Mouse (Mus musculus): ENCODE measurements around the gene Ecsit. TPM values are rescaled to one million over a fixed set of nuclear protein-coding genes. Genes with fewer than 3 reads are reported as not detected.
A peak's percentile ranks its signal among the peaks of the same experiment; 100 is the strongest.
"Not testable (repeated sequence)": the region's sequence is repeated elsewhere in the genome, so short reads cannot be mapped to it uniquely, and the experiment has no call there.

Ecsit gene
- polyA plus RNA-seq, 1 experiment from 2014 or later: 31.5 TPM

DNA sequence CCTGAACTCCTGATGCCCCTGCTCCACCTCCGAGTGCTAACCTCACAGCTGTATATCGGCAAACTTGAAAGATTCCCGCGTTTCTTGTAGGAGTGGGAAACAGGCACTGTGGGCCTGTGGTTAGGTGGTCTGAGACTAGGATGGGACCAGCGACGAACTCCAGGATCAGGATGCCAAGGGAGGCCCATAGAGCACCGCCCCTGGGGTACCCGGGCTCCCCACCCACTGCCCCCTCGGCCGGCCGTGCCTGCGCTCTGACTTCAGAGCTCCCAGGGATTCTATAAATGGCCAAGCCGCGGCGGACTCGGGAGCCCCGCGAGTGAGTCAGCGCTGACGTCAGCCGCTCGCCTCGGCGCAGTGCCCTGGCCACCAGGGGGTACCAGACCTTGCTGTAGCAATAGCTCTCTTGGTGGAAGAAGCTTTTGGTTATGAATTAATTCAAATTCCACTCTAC, 10.6 kb upstream of the Ecsit start:
- Histone ChIP-seq H3K9ac (ENCODE audit: low read length) (peak overlapping the region; percentile 69), H3K4me3 (ENCODE audit: low read depth, low read length) (peak overlapping the region; percentile 32), H3K27ac (ENCODE audit: low read depth, low read length) (no peak overlapping the region), H3K4me2 (peak overlapping the region; percentile 65), H3K4me1 (ENCODE audit: control insufficient read depth, insufficient read depth, low read length) (no peaks in the 10 kb centered on the region), H3K9me3 (ENCODE audit: control insufficient read depth, low read length) (no peaks in the 10 kb centered on the region), H3K27me3 (ENCODE audit: control insufficient read depth, insufficient read depth, low read length) (peaks cover 20% of the 10 kb centered on the region), H3K36me3 (ENCODE audit: control insufficient read depth, insufficient read depth, low read length) (no peaks in the 10 kb centered on the region)
- DNase-seq (ENCODE audit: low spot score, missing footprints): peak; percentile 96
- 3% methylated on average over 24 of the region's 24 CpGs for WGBS
- peak; percentile 88 for ATAC-seq (ENCODE audit: low FRiP score)

DNA sequence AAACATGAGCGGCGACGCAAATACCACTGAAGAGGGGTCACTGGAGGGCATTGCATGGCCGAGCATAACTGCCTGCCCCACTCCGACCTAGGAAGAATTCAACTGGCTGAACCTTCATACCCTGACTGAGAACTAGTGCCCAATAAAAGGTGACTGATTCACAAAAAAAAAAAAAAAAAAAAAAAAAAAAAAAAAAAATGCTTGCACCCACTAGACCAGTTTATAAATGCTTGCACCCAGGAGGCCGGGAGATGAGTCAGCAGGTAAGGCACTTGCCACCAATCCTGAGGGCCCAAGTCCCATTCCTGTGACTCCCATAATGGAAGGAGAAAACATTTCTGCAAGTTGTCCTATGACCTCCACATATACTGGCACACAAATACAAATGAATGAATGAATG, 7.5 kb upstream of the Ecsit start:
- 82% methylated on average over 6 of the region's 6 CpGs for WGBS
- H3K4me3 ChIP-seq (ENCODE audit: low read depth, low read length): no peak overlapping the region

DNA sequence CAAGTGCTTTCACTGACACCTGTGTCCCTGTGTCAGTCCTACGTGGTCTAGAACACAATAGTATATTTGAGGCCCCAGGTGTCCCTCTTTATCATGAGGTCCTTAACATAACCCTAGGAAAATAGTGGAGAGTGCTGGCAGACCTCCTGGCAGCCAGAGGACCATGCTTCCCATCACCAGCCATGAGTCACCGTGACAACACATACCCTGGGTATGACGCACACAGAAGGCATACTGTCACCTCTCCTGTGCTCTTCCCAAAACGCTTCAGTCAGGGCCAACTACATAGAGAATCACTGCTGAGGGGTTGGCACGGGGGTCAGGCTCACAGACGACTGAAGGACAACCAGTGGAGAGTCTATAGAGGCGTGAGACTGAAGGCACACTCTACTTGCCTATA, 4.7 kb upstream of the Ecsit start:
- Histone ChIP-seq H3K9ac (ENCODE audit: low read length) (no peak overlapping the region), H3K36me3 (ENCODE audit: control insufficient read depth, insufficient read depth, low read length) (no peaks in the 10 kb centered on the region), H3K27me3 (ENCODE audit: control insufficient read depth, insufficient read depth, low read length) (no peaks in the 10 kb centered on the region), H3K9me3 (ENCODE audit: control insufficient read depth, low read length) (no peaks in the 10 kb centered on the region), H3K27ac (ENCODE audit: low read depth, low read length) (no peak overlapping the region), H3K4me1 (ENCODE audit: control insufficient read depth, insufficient read depth, low read length) (peaks cover 4% of the 10 kb centered on the region), H3K4me2 (no peak overlapping the region), H3K4me3 (ENCODE audit: low read depth, low read length) (no peak overlapping the region)
- WGBS: 94% methylated on average over 7 of the region's 7 CpGs
- peak; percentile 56 for DNase-seq (ENCODE audit: low spot score, missing footprints)
- ATAC-seq (ENCODE audit: low FRiP score): no peak

More for the DNA sequence above, 7.5 kb upstream of the Ecsit start:
- no peaks in the 10 kb centered on the region for H3K36me3 ChIP-seq (ENCODE audit: control insufficient read depth, insufficient read depth, low read length)
- no peak for ATAC-seq (ENCODE audit: low FRiP score)
- H3K9ac ChIP-seq (ENCODE audit: low read length): no peak overlapping the region
- no peak overlapping the region for H3K4me2 ChIP-seq
- H3K4me1 ChIP-seq (ENCODE audit: control insufficient read depth, insufficient read depth, low read length): no peaks in the 10 kb centered on the region
- no peaks in the 10 kb centered on the region for H3K9me3 ChIP-seq (ENCODE audit: control insufficient read depth, low read length)
- no peak for DNase-seq (ENCODE audit: low spot score, missing footprints)
- H3K27ac ChIP-seq (ENCODE audit: low read depth, low read length): no peak overlapping the region
- H3K27me3 ChIP-seq (ENCODE audit: control insufficient read depth, insufficient read depth, low read length): no peaks in the 10 kb centered on the region

DNA sequence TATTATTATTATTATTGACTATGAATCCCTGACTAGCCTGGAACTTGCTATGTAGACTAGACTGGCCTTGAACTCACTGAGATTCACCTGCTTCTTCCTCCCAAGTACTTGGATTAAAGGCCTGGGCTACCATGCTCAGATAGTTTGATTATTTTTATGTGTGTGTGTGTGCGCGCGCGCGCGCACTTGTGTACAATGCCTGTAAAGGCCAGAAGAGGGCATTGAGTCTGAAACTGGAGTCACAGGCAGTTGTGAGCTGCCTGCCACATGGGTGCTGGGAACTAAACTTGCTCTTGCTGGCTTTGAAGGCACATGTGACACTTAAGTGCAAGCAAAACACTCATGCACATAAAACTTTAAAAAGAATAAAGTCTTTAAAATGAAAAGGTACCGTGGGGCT, 4.0 kb upstream of the Ecsit start:
- H3K9me3 ChIP-seq (ENCODE audit: control insufficient read depth, low read length): no peaks in the 10 kb centered on the region
- no peak overlapping the region for H3K27ac ChIP-seq (ENCODE audit: low read depth, low read length)
- no peaks in the 10 kb centered on the region for H3K36me3 ChIP-seq (ENCODE audit: control insufficient read depth, insufficient read depth, low read length)
- H3K4me2 ChIP-seq: no peak overlapping the region
- 97% methylated on average over 7 of the region's 7 CpGs for WGBS
- peak; percentile 21 for DNase-seq (ENCODE audit: low spot score, missing footprints)
- H3K27me3 ChIP-seq (ENCODE audit: control insufficient read depth, insufficient read depth, low read length): no peaks in the 10 kb centered on the region
- ATAC-seq (ENCODE audit: low FRiP score): no peak
- no peak overlapping the region for H3K4me3 ChIP-seq (ENCODE audit: low read depth, low read length)
- H3K9ac ChIP-seq (ENCODE audit: low read length): no peak overlapping the region
- H3K4me1 ChIP-seq (ENCODE audit: control insufficient read depth, insufficient read depth, low read length): peaks cover 8% of the 10 kb centered on the region

DNA sequence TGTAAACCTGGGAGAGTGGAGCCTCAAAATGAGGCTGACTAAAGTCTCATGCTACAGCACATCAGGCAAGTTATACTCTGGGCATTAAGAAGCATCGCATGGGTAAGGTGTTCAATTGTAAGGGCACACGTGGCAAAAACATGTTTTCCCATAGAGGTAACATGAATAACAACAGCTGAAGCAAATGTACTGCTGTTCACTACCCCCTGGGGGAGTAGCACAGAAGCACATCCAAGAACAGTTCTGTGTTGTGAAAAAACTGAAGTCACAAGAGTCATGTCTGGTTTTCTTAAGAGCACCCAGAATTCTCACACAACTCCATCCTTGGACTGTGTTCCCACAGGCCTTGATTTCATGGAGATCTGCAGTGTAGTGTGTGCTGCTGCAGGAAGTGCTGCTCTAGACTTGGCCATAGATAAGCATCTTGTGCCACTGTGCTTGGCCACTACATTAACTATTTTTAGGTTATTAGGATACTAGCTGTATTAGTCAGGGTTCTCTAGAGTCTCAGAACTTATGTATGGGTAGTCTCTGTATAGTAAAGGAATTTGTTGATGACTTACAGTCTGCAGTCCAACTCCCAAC, 1.9 kb upstream of the Ecsit start:
- no peaks in the 10 kb centered on the region for H3K27me3 ChIP-seq (ENCODE audit: control insufficient read depth, insufficient read depth, low read length)
- peaks cover 8% of the 10 kb centered on the region for H3K4me1 ChIP-seq (ENCODE audit: control insufficient read depth, insufficient read depth, low read length)
- no peaks in the 10 kb centered on the region for H3K9me3 ChIP-seq (ENCODE audit: control insufficient read depth, low read length)
- H3K4me2 ChIP-seq: no peak overlapping the region
- no peak for ATAC-seq (ENCODE audit: low FRiP score)
- 84% methylated on average over 2 of the region's 2 CpGs for WGBS
- H3K36me3 ChIP-seq (ENCODE audit: control insufficient read depth, insufficient read depth, low read length): no peaks in the 10 kb centered on the region
- DNase-seq (ENCODE audit: low spot score, missing footprints): no peak
- no peak overlapping the region for H3K4me3 ChIP-seq (ENCODE audit: low read depth, low read length)
- no peak overlapping the region for H3K9ac ChIP-seq (ENCODE audit: low read length)
- H3K27ac ChIP-seq (ENCODE audit: low read depth, low read length): no peak overlapping the region

DNA sequence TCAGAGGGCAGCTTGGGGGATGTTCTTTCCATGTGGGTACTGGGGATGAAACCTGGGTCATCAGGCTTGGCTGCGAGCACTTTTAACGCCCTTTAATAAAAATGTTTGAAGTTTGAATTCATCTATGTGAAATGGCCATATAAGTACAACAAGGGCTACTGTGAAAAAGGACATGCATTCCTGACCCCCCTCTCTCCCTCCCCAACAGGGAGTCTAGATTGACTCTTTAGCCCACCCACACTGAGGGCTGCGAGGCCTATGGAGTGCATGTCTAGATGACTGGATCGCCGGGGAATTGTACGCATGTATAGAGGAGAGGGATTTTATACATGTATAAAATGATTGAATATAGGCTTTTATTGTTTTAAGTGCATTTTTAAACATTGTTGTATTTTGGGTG, 774 bp upstream of the Ecsit start:
- Histone ChIP-seq H3K4me3 (ENCODE audit: low read depth, low read length) (peak overlapping the region; percentile 74), H3K4me1 (ENCODE audit: control insufficient read depth, insufficient read depth, low read length) (peaks cover 8% of the 10 kb centered on the region), H3K27ac (ENCODE audit: low read depth, low read length) (no peak overlapping the region), H3K36me3 (ENCODE audit: control insufficient read depth, insufficient read depth, low read length) (no peaks in the 10 kb centered on the region), H3K27me3 (ENCODE audit: control insufficient read depth, insufficient read depth, low read length) (no peaks in the 10 kb centered on the region), H3K9me3 (ENCODE audit: control insufficient read depth, low read length) (no peaks in the 10 kb centered on the region), H3K9ac (ENCODE audit: low read length) (peak overlapping the region; percentile 75), H3K4me2 (peak overlapping the region; percentile 81)
- 77% methylated on average over 6 of the region's 6 CpGs for WGBS
- DNase-seq (ENCODE audit: low spot score, missing footprints) (no peak), ATAC-seq (ENCODE audit: low FRiP score) (no peak)

DNA sequence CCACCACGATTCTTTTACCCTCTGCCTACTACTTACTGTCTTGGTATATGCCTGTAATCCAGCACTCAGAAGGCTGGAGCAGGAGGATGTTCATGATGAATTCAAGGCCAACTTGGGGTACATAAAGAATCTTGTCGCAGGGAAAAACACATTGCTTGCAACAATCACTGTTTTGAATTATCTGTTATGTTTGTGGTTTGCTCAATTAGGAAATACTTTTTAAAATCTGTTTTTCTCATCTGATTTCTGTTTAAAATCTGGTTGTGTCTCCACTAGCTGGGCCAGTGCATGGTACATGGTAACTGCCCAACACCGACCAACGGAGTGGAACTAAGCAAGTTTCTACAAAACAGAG, 594 bp downstream of the Ecsit start:
- 37% methylated on average over 4 of the region's 4 CpGs for WGBS
- Histone ChIP-seq H3K36me3 (ENCODE audit: control insufficient read depth, insufficient read depth, low read length) (no peaks in the 10 kb centered on the region), H3K9me3 (ENCODE audit: control insufficient read depth, low read length) (no peaks in the 10 kb centered on the region), H3K4me2 (peak overlapping the region; percentile 81), H3K9ac (ENCODE audit: low read length) (peak overlapping the region; percentile 75), H3K27me3 (ENCODE audit: control insufficient read depth, insufficient read depth, low read length) (no peaks in the 10 kb centered on the region), H3K4me3 (ENCODE audit: low read depth, low read length) (peak overlapping the region; percentile 74), H3K4me1 (ENCODE audit: control insufficient read depth, insufficient read depth, low read length) (peaks cover 8% of the 10 kb centered on the region), H3K27ac (ENCODE audit: low read depth, low read length) (no peak overlapping the region)
- DNase-seq (ENCODE audit: low spot score, missing footprints): no peak
- no peak for ATAC-seq (ENCODE audit: low FRiP score)

DNA sequence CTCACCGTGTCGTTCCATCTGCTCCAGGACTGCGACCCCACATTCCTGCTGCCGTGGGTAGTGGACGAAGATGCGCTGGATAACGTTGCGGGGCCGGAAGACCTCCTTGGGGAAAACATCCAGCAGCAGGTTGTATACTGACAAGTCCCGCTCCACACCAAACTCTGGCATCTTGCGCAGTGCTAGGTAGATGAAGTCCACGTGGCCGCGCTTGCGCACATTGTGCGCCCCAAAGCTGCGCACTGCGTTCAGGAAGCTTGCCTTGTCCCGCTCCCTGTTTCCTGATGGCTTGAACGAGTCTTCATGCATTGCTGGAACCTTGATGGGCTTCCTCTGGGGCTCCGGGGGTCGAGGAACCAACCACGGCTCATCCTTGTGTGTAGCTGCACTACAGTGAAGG, 9.0 kb downstream of the Ecsit start:
- no peak for DNase-seq (ENCODE audit: low spot score, missing footprints)
- WGBS: 95% methylated on average over 23 of the region's 23 CpGs
- Histone ChIP-seq H3K4me1 (ENCODE audit: control insufficient read depth, insufficient read depth, low read length) (no peaks in the 10 kb centered on the region), H3K4me3 (ENCODE audit: low read depth, low read length) (no peak overlapping the region), H3K27me3 (ENCODE audit: control insufficient read depth, insufficient read depth, low read length) (no peaks in the 10 kb centered on the region), H3K9ac (ENCODE audit: low read length) (no peak overlapping the region), H3K36me3 (ENCODE audit: control insufficient read depth, insufficient read depth, low read length) (no peaks in the 10 kb centered on the region; the same call in 1 of the 2 replicates), H3K9me3 (ENCODE audit: control insufficient read depth, low read length) (no peaks in the 10 kb centered on the region), H3K4me2 (no peak overlapping the region), H3K27ac (ENCODE audit: low read depth, low read length) (no peak overlapping the region)
- ATAC-seq (ENCODE audit: low FRiP score): no peak

DNA sequence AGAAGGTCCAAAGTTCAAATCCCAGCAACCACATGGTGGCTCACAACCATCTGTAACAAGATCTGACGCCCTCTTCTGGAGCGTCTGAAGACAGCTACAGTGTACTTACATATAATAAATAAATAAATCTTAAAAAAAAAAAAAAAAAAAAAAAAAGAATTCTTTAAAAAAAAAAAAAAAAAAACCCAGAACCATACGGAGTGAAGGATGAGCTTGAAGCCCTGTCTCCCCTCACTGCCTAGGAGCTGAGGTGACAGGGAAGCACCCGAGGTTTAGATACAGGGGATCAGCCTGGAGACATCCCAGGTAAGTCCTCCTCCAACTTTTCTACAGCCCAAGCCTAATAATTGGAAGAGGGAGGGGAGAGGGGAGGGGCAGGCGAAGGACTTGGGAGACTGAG, 9.5 kb downstream of the Ecsit start:
- not testable (repeated sequence) for H3K9me3 ChIP-seq (ENCODE audit: control insufficient read depth, low read length); ATAC-seq (ENCODE audit: low FRiP score); DNase-seq (ENCODE audit: low spot score, missing footprints); H3K4me2 ChIP-seq; H3K27ac ChIP-seq (ENCODE audit: low read depth, low read length); H3K4me3 ChIP-seq (ENCODE audit: low read depth, low read length); H3K27me3 ChIP-seq (ENCODE audit: control insufficient read depth, insufficient read depth, low read length); H3K9ac ChIP-seq (ENCODE audit: low read length); H3K4me1 ChIP-seq (ENCODE audit: control insufficient read depth, insufficient read depth, low read length); H3K36me3 ChIP-seq (ENCODE audit: control insufficient read depth, insufficient read depth, low read length)
- WGBS: 83% methylated on average over 5 of the region's 5 CpGs
